Mouse (Mus musculus): ENCODE results near the gene Dctn3. TPM values are rescaled to one million over a fixed set of nuclear protein-coding genes. Genes with fewer than 3 reads are reported as not detected.
"Not testable (repeated sequence)": the region's sequence is repeated elsewhere in the genome, so short reads cannot be mapped to it uniquely, and the experiment has no call there.

The Dctn3 gene
- total and polyA plus RNA-seq, 3 experiments, result 60.7 to 128 (median 105) TPM

GRCm38 (mm10) chr4:41698421-41699016, 24.5 kb downstream of the Dctn3 start:
- DNase-seq, result peak; percentile 63

GRCm38 (mm10) chr4:41696930-41697841, 25.8 kb downstream of the Dctn3 start, which contains the start of gene Cntfr:
Gene Cntfr, minus strand, starts transcription at chr4:41697089.
- peak; percentile 87 for DNase-seq

- not testable (repeated sequence) for DNase-seq
These were observed 26.5 kb downstream of the Dctn3 start for GRCm38 (mm10) chr4:41696452-41696851.

GRCm38 (mm10) chr4:41695800-41696199, 27.2 kb downstream of the Dctn3 start:
- not testable (repeated sequence) for DNase-seq

GRCm38 (mm10) chr4:41693511-41693910, 29.5 kb downstream of the Dctn3 start:
- not testable (repeated sequence) for DNase-seq

- DNase-seq, result not testable (repeated sequence)
These were observed 33.0 kb downstream of the Dctn3 start for GRCm38 (mm10) chr4:41690014-41690413.

- DNase-seq, result not testable (repeated sequence)
These were observed 34.4 kb downstream of the Dctn3 start for GRCm38 (mm10) chr4:41688562-41688961.

- not testable (repeated sequence) for DNase-seq
These were observed 37.0 kb downstream of the Dctn3 start for GRCm38 (mm10) chr4:41685882-41686492.

- DNase-seq, result not testable (repeated sequence)
These were observed 38.0 kb downstream of the Dctn3 start for GRCm38 (mm10) chr4:41684931-41685453.

GRCm38 (mm10) chr4:41684131-41684930, 38.6 kb downstream of the Dctn3 start:
- not testable (repeated sequence) for DNase-seq

GRCm38 (mm10) chr4:41683303-41683702, 39.7 kb downstream of the Dctn3 start:
- DNase-seq, result not testable (repeated sequence)

- no peak for DNase-seq
These were observed 40.2 kb downstream of the Dctn3 start for GRCm38 (mm10) chr4:41682789-41683188.

GRCm38 (mm10) chr4:41681947-41682346, 41.0 kb downstream of the Dctn3 start:
- DNase-seq, result no peak

GRCm38 (mm10) chr4:41681176-41681575, 41.8 kb downstream of the Dctn3 start:
- DNase-seq, result no peak

- no peak for DNase-seq
These were observed 43.7 kb downstream of the Dctn3 start for GRCm38 (mm10) chr4:41679291-41679690.

GRCm38 (mm10) chr4:41678863-41679262, 44.1 kb downstream of the Dctn3 start:
- DNase-seq, result peak; percentile 84

GRCm38 (mm10) chr4:41677006-41677629, 45.9 kb downstream of the Dctn3 start:
- peak; percentile 90 for DNase-seq

- DNase-seq, result peak; percentile 74
These were observed 46.5 kb downstream of the Dctn3 start for GRCm38 (mm10) chr4:41676248-41677005.

GRCm38 (mm10) chr4:41673186-41673585, 49.8 kb downstream of the Dctn3 start:
- DNase-seq, result no peak

- DNase-seq, result no peak
These were observed 50.4 kb downstream of the Dctn3 start for GRCm38 (mm10) chr4:41672522-41672963.
